Mouse (Mus musculus) cerebral cortex, adult 2 months (tissue): ENCODE data around the gene Sept6.

Experiments
- WGBS: fragments of 180-500 bp; shearing (Covaris S2); methylation state at CpG from one replicate; pipeline ENCODE4 v1.1.7; 2018; 5-methylcytosine and 5-hydroxymethylcytosine counted together

The Sept6 gene

DNA sequence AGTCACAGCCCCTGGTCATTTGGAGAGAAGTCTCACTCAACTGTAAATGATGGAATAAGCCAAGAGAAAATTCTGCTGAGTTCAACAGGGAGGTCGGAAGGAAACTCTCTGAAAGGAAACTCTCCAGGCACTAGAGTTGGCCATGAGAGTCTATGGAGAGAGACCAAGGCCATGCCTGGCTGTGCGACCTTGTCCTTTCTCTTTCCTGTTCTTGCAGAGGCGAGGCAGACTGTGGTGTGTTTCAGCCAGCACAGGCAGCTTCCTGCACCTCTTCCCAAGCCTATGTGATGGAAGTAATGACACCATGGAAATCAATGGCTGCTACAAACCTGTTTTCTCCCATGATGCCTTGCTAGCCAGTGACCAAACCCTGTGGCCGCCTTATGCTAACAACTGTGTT lies 20.4 kb downstream of the Sept6 start:
- 85% methylated on average over 4 of the region's 4 CpGs for WGBS

DNA sequence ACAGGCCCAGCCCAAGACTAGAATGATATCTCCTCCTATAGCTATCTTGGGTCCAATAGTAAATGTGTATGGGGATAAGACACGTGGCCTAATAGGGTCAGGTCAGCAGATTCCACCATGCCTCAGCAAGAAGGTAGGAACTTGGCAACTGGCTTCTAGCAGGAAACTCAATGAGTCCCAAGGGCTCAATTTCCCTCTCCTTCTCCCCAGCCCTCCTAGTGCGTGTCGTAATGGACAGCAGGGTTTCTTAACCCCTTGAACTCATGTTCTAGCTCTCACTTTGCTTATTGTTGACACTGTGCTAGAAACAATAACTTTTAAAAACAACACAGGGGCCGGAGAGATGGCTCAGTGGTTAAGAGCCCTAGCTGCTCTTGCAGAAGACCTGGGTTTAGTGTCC lies 22.1 kb downstream of the Sept6 start:
- 70% methylated on average over 4 of the region's 4 CpGs for WGBS

DNA sequence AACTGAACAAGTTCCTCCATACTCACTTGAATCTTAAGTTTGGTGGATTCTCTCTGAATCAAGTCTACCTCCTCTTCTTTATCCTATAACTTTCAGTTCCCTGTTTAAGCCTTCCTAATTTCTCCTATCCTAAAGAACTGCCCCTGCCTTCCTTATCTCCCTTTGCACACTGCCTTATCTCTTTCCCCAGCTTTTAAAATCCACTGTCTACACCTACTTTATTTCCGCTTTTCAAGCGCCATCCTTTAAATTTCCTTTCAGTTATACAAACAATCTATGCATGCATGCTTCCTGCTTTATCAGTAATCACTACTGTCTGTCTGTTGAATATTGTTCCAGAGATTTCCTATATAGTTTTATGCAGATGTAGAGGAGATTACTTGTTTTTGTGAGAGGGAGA lies 34.9 kb downstream of the Sept6 start:
- 71% methylated on average over 2 of the region's 2 CpGs for WGBS

DNA sequence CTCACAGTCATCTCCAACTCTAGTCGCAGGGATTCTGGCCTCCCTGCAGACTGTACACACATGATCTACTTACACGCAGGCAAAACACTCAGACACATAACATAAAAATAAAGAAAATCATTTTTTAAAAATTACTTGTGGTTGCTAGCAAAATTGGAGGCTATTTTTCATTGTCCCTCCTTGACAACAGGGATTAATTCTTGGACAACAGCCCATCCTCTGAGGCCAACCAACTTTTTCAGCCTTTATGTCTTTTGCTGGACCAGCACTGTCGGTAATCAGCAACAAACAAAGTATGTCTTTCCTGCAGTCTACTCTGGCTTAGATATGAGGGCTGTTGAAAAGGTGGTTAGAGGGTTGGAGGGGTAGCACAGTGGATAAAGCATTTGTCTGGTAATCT lies 50.5 kb downstream of the Sept6 start:
- WGBS = 81% methylated on average over 3 of the region's 3 CpGs

DNA sequence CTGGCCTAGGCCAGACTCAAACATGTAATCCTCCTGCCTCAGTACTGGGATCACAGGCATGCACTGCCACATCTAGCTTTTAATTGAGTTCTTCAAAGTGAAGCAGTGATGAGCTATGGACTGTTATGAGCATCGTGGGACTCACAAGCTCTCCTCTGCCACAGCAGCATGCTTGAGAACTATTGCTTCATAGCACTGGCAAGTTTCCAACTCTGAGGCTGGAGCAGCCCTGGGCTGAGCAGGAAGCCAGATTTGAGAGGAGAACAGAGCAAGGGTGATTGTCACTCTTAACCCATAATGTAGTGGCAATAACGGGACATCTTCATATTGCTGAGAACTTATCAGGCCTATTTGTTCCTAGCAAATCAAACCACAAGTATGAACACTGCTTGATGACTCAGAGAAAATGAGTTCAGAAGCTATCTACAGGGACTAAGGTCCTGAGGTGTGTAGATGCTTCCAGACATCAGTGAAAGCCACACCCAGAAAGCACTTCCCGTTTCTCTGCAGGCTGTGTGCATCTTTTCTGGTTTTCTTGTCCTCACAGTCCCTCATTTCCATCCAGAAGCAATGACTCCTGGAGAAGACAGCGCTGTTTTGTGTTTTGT lies 51.7 kb downstream of the Sept6 start:
- WGBS = 50% methylated on average over 4 of the region's 4 CpGs

DNA sequence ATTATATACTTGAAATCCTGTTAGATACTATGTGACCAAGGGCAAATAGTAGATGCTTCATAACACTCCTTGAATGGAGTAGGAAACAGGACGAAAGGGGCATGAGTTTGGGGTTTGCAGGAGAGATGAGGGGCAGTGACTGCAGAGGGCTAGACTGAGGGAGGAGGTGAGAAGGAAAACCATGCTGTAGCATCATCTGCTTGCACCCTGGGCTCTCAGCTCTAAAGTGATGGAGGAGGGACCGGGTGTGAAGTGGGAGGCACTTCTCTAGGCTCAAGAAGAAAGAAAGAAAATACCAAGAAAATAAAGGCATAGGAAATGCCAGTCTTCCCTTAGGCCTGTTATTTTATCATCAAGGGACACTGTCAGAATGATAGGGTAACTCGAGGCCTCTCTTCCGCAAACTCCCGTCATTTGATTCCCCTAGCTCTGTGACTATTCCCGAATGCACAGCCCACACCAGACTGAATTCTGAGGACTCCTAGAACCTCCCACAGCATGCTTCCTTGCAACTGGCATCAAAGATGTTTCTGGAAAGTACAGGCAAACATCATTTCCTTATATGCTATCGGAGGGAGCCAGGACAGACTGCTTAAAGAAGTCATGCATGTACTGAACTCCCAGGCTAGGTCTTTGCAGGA lies 56.1 kb downstream of the Sept6 start:
- WGBS = 49% methylated on average over 7 of the region's 7 CpGs

DNA sequence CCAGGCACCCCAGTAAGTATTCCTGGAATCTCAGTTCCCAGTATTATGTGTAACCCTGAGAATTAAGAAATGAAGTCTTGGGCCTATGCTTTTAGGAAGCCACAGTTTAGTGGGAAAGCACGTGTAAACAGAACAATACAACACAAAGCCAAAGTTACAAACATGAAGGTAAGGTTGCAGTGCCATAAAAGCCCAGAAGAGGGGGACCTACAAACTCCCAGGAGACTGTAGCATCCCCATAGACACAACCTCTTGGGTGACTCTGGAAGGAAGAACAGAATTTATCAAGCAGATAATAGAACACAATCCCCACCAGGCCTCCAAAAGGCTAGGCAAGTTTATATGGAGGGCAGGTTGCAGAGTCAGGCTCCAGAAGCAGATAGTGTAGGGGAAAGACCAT lies 61.0 kb downstream of the Sept6 start:
- WGBS = 29% methylated on average over 1 of the region's 1 CpGs

DNA sequence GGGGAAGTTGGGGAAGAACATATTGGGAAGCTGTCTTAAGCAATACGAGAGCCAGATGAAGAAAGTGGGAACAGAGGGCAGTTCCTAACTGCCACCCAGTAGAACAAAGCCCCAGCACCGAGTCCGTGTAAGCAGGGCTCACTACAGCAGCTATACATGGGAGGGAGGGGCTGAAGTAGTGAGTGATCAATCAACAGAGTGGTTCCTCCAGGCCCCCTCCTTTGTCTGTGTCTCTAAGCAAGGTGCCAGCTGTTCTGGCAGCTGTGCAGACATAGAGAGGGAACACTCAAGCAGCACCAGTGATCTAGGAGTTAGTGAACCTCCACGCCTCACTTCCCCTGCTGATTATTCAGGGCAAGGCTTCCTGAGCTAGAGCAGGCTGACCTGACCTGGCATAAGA lies 61.9 kb downstream of the Sept6 start:
- 69% methylated on average over 4 of the region's 4 CpGs for WGBS

DNA sequence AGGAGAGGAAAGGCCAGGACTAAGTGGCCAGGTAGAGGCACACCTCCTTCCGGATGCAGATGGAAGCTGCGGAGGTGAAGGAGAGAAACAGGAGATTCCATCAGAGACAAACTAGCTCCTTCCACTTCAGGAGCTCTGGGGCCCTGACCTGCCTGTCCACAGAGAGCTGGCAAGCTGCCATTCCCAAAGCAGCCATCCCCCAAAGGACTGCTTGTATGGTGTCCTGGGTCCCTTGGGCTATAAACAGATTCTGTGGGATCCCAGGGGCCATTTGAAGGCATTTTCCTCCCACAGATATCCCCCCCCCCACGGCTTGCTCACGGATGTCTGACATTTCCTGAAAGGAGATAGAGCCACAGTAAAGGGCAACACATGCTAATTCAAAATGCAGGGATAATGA lies 62.8 kb downstream of the Sept6 start:
- 56% methylated on average over 4 of the region's 4 CpGs for WGBS

DNA sequence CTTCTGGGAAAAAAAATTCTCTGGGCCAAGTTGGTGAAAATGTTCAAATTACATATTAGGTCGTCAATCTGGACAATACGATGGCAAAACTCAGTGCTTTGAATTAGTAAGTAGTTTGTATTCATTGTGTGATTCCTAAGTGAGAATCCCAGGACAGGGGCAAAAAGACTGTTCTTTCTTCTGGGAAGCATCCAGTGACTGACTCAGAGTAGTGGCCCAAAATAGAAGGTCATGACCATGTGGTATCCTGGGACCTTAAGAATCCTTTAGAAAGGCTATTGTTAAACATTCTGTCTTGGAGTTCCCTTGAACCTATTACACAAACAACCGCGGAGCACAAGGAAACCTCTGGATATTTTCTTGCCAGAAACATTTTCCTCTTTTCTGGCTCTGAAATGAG lies 70.2 kb downstream of the Sept6 start:
- 77% methylated on average over 4 of the region's 4 CpGs for WGBS

DNA sequence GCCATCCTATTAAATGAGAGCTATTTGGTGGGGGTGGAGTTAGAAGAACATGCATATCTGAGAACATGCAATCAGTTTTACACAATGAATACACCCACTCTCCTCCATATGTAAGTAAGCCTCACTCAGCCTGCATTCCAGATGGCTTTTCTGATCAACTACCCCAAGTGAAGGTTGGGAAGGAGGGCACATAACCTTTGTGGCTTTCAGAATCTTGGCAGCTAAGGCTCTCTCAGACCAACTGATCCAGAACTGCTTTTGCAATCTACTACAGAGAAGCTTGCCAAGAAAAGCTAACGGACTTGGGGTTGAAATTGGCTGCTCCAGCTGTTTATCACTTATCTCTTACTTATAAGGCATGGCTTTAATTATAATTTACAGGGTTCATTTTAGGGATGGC lies 73.8 kb downstream of the Sept6 start:
- WGBS = 19% methylated on average over 1 of the region's 1 CpGs

DNA sequence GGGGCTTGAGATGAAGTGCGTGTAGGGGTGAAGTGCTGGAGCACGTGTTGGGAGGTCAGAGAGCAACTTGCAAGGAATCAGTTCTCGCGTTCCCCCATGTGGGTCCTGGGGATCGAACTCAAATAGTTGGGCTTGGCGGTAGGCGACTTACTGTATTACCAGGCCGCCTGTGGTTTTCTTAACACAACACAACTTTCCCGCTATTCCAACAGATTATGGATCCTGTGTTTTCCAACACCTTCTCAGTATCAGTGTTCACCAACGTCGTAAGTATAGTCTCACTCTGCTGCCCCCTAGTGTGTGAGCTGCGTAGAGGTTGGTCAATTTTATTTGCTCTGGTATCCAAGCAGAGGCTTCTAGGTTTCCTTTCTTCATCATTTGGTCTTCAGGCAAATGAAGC lies 80.3 kb downstream of the Sept6 start:
- WGBS = 48% methylated on average over 12 of the region's 12 CpGs

DNA sequence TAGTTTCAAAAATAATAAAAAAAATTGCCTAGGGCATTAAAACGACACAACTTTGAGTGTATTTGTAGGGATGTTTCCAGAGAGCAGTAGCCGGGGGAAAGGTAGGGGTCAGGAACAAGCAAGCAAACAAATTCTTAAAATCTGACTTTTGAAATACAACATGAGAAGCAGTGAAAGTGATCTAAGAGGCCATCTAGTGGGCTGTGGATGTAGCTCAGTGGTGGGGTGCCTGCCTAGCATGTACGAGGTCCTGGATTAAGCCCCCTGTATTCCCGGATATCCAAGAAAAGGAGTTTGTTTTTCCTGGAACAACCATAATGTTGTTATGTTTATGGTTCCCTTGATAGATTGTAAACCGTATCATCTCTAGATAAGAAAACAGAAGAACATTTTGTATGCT lies 85.1 kb downstream of the Sept6 start:
- WGBS = 14% methylated on average over 5 of the region's 5 CpGs

DNA sequence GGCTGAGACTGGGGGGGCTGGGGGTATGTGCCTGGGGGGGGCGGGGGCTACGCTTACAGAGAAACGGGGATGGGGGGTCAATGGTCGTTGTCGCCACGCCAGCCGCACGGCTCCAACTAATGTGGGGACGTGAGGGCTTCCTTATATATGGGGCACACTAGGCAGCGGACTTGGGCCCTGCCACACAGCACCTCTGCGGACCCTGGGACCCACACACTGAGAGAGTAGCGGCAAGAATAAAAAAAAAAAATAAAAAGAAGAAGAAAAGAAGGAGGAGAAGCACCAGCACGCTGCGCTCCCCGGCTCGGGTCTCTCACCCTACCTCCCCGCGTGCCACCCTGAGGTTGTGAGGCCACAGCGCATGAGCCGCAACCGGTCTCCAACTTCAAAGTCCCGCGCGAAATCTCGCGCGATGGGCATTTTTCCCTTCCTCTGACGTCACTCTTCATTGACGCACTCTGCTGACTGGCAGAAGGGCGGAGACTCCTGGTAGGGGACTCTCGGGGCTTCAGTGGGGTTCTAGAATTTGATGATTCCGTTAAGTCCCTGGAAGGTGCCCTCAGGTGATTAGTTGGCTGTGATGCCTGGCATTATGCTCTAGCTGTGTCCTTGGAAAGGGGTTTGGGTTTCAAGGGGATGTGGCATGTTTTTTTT lies 88.4 kb downstream of the Sept6 start:
- WGBS = 7% methylated on average over 31 of the region's 32 CpGs

DNA sequence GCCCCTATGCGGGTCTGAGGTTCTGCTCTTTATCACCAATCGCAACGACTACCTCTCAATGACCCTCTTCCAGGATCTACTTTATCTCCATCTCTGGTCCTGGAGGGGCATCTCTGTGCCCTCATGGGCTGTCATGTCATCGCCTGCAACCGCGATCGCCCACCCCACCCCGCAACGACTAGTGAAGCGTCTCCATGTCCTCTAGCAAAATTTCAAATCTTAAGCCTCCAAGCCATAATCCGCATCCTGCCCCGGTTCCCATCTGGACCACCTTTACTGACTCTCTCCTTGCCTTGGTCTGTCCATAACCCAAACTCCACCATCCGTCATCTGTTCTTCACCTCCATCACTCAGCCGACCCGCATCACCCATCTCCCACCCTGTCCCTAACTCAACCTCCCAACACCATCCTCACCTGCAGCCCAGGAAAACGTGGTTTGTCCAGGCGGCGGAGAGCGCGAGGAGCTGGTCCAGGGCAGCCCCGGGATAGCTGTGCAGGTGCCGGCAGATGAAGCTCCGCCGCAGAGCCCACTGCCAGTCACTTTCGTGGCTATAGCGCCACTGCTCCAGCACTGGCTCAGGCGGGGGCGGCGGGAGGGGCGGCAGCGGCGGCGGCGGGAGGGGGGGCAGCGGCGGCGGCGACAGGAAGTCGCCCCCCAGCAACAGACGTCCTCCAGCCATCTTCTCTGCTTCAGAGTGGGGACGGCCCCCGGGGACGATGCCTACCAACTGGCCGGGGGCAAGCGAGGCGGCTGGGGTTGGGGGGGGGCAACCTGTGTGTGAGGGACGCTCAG lies 89.1 kb downstream of the Sept6 start, which contains the start of gene Nkrf:
Nkrf (minus strand) TSS at position 579 of the 794 bp plus-strand sequence.
- WGBS = 4% methylated on average over 38 of the region's 47 CpGs

DNA sequence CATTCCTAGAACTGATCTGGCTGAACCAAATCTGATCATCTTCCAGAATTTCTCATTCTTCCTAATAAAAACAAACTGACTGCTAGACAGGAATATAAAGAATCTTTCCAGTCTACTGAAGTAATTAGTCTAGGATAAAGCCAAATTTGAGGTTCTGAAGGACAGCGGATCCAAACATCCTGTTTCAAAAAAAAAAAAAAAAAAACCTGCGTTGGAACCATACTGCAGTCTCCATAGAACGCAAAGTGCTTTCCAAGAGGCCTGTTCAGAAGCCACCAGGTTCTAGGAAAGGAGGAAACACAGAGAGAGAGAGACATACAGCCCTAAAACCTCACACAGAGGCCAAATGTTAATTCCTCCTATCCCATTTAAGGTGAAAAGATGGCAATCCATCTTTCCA lies 89.9 kb downstream of the Sept6 start:
- 9% methylated on average over 3 of the region's 3 CpGs for WGBS

DNA sequence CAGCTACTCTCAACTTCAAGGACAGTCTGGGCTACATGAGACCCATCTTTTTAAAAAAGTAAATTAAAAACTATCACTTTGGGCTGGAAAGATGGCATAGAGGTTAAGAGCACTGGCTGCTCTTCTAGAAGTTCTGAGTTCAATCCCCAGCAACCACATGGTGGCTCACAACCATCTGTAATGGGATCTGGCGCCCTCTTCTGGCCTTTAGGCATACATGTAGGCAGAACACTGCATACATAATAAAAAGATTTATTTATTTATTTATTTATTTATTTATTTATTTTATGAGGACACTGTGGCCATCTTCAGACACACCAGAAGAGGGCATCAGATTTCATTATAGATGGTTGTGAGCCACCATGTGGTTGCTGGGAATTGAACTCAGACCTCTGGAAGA lies 92.7 kb downstream of the Sept6 start:
- 29% methylated on average over 1 of the region's 1 CpGs for WGBS

DNA sequence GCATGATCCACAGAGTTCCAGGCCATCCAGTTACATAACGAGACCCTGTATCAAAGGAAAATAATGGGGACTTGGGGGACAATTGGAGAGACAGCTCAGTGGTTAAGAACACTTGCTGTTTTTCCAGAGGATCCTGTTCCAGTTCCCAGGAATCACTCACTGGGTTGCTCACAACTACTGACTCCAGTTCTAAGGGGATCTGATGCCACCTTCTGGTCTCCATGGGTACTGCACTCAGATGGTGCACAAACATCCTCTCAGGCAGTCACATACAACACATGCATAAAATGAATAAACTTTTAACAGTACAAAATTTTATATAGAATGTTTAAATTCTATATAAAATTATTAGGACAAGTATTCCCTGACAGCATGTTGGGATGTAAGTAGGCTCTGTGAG lies 106.9 kb downstream of the Sept6 start:
- WGBS = 87% methylated on average over 1 of the region's 1 CpGs

DNA sequence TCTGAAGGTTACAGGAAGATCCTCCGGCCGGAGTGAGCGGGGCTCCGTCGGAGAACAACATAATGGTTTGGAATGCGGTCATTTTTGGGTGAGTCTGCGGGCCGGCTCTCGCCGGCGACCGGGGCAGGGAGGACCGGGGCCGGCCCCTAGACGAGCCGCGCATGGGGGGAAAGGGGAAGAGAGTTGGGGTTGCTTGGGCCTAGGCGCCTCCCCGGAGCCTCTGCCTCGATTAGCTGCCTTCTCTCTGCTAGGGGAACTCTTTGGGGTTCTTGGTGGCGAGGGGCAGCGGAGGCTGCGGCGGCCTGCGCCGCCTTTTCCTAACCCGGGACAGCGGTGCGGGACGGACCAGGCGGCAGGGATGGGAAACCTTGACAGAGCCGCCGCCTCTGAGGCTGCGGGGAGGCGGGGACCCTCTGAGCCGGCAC lies 116.9 kb downstream of the Sept6 start:
- WGBS = 7% methylated on average over 31 of the region's 36 CpGs

DNA sequence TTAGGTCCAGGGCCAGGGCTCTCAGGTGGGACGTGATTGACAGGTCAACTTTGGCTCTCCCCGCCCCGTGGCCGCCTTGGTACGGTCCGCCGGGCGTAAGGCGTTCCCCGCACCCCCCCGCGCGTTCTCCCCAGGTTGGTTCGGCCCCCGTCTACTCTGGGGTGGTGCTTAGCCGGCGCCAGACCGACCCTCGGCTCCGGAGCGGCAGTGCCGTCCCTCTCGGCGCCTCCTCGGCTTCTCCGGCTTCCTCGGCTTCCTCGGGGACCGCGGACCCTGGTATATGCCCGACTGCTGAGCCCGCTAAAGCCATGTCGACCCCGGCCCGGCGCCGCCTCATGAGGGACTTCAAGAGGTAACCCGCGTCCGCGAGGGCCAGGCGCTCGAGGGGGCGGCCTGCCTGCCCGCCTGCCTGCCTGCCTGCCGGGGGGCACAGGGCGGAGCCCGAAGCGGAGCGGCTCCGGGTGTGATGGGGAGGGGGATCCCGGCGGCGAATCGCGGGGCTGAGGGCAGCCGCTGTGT lies 117.4 kb downstream of the Sept6 start:
- WGBS = 6% methylated on average over 56 of the region's 57 CpGs

DNA sequence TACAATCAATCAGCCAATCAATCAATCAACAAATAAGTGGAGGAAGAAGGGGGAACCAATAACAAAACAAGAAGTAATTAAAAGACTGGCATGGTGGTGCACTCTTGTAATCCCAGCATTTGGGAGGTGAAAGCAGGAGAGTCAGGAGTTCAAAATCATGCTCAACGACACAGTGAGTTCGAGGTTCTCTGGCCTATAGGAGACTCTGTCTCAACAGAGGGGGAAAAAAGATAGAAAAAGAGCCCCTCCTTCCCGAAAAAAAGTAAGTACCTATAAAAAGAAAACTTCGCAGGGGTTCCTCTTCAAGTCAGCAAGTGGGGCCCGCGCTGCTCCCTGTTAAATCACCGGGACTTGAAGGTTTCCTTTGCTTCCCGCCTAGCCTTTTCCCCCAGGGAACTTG lies 117.8 kb downstream of the Sept6 start, which contains the start of the genes Ube2a and C330007P06Rik:
Ube2a (plus strand) TSS at position 136 of the 400 bp plus-strand sequence.
C330007P06Rik (minus strand) TSS at position 347 of the 400 bp plus-strand sequence.
- 9% methylated on average over 8 of the region's 8 CpGs for WGBS

DNA sequence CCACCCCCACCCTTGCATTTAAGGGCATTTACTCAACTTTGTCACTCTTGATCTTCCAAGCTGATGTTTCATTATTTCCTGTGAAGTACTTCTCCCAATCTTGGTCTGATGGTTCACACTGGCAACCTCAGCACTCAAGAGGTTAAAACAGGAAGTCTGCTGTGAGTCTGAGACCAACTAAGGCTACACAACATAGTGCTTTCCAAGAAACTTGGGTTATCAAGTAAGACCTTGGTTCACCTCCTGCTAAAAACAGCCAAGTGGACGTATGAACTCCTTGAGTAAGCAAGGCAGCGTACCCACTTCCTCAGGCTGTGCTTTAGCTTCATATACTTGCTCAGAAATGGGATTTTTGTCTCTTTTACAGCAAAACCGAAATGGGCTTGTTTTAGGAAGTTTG lies 121.2 kb downstream of the Sept6 start:
- 77% methylated on average over 3 of the region's 3 CpGs for whole genome bisulfite sequencing
